Mouse (Mus musculus) heart, embryonic 11.5 days (tissue): ENCODE results near the gene Ift20. TPM values are rescaled to one million over a fixed set of nuclear protein-coding genes. Genes with fewer than 3 reads are reported as not detected.

ENCODE experiments used
- ATAC-seq: fragments of 200-750 bp; cut with Nextera tagmentation; replicated peaks from 2 replicates; pipeline ENCODE4 v1.8.0; 2017; ENCODE audit warnings: moderate library complexity; ENCODE audit not compliant: insufficient number of reproducible peaks, low FRiP score, low TSS enrichment
- H3K27ac ChIP-seq: fragments of 300-500 bp; sonication (generic); 2 replicates; pipeline ENCODE4 v1.5.1; 2014; ENCODE audit warnings: mild to moderate bottlenecking, low read depth, low read length
- H3K27me3 ChIP-seq: fragments of 300-500 bp; sonication (generic); 2 replicates; pipeline ENCODE4 v1.6.1; 2014; ENCODE audit warnings: mild to moderate bottlenecking, low read length, mixed read lengths; ENCODE audit not compliant: control insufficient read depth, insufficient read depth
- H3K36me3 ChIP-seq: fragments of 300-500 bp; sonication (generic); 2 replicates; pipeline ENCODE4 v1.6.1; 2014; ENCODE audit warnings: mild to moderate bottlenecking, low read length, moderate library complexity, mixed read lengths; ENCODE audit not compliant: control insufficient read depth, insufficient read depth
- H3K4me1 ChIP-seq: fragments of 300-500 bp; sonication (generic); 2 replicates; pipeline ENCODE4 v1.6.1; 2014; ENCODE audit warnings: low read length; ENCODE audit not compliant: control insufficient read depth, insufficient read depth
- H3K4me2 ChIP-seq: fragments of 300-500 bp; sonication (generic); 2 replicates; pipeline ENCODE4 v1.6.1; 2014; ENCODE audit warnings: mild to moderate bottlenecking, moderate library complexity
- H3K4me3 ChIP-seq: fragments of 300-500 bp; sonication (generic); 2 replicates; pipeline ENCODE4 v1.5.1; 2014; ENCODE audit warnings: low read depth, low read length
- H3K9ac ChIP-seq: fragments of 300-500 bp; sonication (generic); 2 replicates; pipeline ENCODE4 v1.6.1; 2014; ENCODE audit warnings: mild to moderate bottlenecking, low read depth, low read length, moderate library complexity
- H3K9me3 ChIP-seq: fragments of 300-500 bp; sonication (generic); replicated peaks from 2 replicates; pipeline ENCODE4 v1.6.1; 2016; ENCODE audit warnings: low read length; ENCODE audit not compliant: control insufficient read depth
- WGBS: fragments of 180-500 bp; shearing (Covaris S2); extraction: QIAGEN DNeasy Blood & Tissue Kit; methylation state at CpG from one replicate; pipeline ENCODE4 v1.1.7; 2014; ENCODE audit not compliant: insufficient replicate concordance; 5-methylcytosine and 5-hydroxymethylcytosine counted together
- polyA plus RNA-seq: library from polyadenylated mRNA; unstranded; fragments of >200 nt; fragmentation: Nextera tagmentation; extraction: Ambion mirVana; gene quantifications from 2 replicates; pipeline ENCODE4 v1.2.1, GENCODE M21; 2014

Gene Ift20
- polyA plus RNA-seq, 1 experiment from 2014 or later: 107 TPM

DNA sequence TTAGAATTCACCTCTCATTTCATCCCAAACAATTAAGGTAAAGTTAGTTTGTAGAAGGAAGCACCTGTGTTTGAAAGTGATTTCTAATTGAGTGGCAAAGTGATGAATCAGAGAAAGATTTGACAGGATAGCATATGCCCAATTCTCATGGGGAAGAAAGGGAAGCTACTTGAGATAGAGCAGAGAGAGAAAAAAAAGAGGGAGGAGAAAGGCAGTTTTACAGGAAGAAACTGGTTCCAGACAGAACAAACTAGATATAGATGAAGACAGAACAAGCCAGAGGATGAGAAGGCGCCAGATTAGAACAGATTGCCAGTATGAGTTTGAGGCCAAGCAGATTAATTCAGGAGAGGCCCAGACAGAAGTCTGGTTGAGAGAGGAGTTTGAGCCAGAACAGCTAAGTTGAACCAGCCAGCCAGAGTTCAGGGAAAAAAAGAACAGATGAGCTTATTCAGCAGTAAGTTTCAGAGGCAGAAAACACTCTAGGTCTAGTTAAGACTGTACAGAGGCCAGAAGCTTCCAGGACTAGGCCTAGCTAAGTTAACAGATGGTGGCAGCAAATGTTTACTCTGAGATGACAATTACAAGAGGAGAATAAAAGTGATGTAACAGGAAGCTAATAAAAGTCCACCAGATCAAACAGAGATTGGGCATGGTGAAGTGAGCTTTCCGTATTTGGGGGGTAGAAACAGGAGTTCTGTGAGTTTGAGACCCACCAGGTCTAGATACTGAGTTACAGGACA, 11.7 kb downstream of the Ift20 start:
- Histone ChIP-seq H3K36me3 (peaks cover 9% of the 10 kb centered on the region; the same call in 1 of the 2 replicates), H3K4me2 (no peak overlapping the region), H3K4me1 (peaks cover 15% of the 10 kb centered on the region), H3K27me3 (no peaks in the 10 kb centered on the region), H3K9me3 (no peaks in the 10 kb centered on the region), H3K27ac (no peak overlapping the region), H3K4me3 (no peak overlapping the region), H3K9ac (no peak overlapping the region)
- 83% methylated on average over 2 of the region's 2 CpGs for WGBS
- no peak for ATAC-seq

DNA sequence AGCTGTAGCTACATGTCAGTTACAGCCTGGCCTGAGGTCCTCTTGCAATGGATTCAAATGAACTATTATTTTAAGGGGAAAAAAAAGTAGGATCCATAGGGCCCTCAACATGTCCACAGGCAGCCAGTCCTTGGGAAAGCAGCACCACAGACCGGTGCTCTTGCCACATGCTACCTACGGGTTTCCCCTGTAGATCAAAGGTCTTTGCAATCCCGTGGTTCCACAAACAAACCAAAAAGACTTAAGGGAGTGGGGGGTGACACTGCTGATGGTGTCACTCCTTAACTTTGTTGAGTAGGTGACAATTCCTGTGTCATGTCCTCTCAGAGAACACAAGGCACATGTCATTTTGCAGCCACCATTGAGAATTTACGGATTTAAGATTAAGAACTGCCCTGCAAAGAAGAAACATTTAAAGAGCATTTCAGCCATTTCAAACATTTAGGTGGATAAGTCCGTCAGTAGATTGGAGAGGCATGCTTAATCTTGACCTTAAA, 13.4 kb downstream of the Ift20 start:
- Histone ChIP-seq H3K4me2 (peak overlapping the region; percentile 83), H3K27ac (no peak overlapping the region), H3K36me3 (no peaks in the 10 kb centered on the region), H3K4me3 (peak overlapping the region; percentile 74), H3K27me3 (no peaks in the 10 kb centered on the region), H3K9me3 (no peaks in the 10 kb centered on the region), H3K4me1 (peaks cover 15% of the 10 kb centered on the region), H3K9ac (peak overlapping the region; percentile 78)
- ATAC-seq: no peak
- WGBS: 4% methylated on average over 5 of the region's 5 CpGs

DNA sequence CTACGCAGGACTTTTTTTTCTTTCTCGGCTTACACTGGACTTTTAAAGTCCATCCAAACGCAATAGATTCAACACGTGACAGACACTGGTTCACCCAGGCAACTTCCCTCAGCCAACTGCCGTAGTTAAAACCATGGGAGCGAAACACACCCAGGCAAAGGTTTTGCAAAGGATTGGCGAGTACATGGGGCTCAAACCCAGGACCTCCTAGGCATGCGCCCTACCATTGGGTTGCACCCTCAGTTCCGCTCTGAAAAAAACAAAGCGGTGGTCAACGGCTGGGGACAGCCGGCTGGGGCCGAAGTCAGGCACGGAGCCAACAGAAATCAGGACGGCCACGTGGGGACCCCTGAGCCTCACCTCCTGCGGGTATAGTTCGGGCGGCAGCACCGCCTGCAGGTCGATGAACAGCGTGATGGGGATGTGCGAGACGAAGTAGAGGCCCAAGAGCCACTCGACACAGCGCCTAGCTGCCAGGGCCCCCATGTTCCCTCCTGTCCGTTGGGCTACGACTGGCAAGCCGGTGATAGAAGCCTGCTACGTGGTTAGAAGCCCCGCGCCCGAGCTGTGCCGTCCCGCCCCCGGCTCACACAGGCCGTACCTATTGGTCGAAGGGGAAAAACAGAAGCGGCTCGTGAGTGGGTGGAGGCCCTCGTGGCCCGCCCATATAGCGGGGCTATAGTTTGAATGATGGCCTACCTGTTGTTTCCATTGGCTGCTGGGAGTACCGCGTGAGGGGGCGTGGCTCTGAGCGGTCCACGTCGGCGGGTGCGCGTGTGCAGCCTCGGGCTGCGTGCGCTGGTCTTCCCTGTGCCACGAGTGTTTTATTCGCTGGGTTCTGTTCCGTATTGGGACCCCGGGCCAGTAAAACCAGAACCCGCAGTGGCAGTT, 14.3 kb downstream of the Ift20 start, which contains the start of gene Tmem97:
Gene Tmem97, minus strand, starts transcription at position 610 of the 891 bp plus-strand sequence.
- peak within 1 kb of the TSS; percentile 78 for H3K9ac ChIP-seq
- H3K4me3 ChIP-seq: peak within 1 kb of the TSS; percentile 74
- no peaks in the 10 kb centered on the region for H3K36me3 ChIP-seq
- under 1% methylated on average over 54 of the region's 60 CpGs for WGBS
- H3K4me1 ChIP-seq: peaks cover 17% of the 10 kb centered on the region
- H3K4me2 ChIP-seq: peak within 1 kb of the TSS; percentile 83
- H3K9me3 ChIP-seq: no peaks in the 10 kb centered on the region
- peak; percentile 98 for ATAC-seq
- peak within 1 kb of the TSS; percentile 71 for H3K27ac ChIP-seq
- H3K27me3 ChIP-seq: no peaks in the 10 kb centered on the region

DNA sequence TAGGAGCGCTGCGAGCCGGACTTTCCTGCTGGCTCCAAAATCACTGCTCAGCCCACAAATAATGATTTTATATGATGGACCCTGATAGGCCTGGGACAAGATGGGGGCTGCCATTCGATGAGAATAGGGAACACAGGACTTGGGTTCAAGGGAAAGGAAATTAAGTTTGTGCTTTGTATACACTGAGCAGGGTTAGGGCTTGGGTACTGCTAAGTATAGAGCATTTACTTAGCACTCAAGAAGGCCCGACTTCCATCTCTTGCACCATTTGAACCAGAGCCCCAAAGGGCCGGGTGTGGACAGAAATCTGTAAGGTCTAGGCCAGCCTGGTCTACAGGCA, 14.9 kb downstream of the Ift20 start:
- ATAC-seq: 0 out of 2 replicates have a peak, but pooled peaks have one; percentile 9
- Histone ChIP-seq H3K27me3 (no peaks in the 10 kb centered on the region), H3K4me2 (peak overlapping the region; percentile 83), H3K4me3 (peak overlapping the region; percentile 74), H3K4me1 (peaks cover 23% of the 10 kb centered on the region), H3K9me3 (no peaks in the 10 kb centered on the region), H3K9ac (peak overlapping the region; percentile 78), H3K27ac (peak overlapping the region; percentile 54; the same call in 1 of the 2 replicates), H3K36me3 (no peaks in the 10 kb centered on the region)
- WGBS: 32% methylated on average over 6 of the region's 6 CpGs

DNA sequence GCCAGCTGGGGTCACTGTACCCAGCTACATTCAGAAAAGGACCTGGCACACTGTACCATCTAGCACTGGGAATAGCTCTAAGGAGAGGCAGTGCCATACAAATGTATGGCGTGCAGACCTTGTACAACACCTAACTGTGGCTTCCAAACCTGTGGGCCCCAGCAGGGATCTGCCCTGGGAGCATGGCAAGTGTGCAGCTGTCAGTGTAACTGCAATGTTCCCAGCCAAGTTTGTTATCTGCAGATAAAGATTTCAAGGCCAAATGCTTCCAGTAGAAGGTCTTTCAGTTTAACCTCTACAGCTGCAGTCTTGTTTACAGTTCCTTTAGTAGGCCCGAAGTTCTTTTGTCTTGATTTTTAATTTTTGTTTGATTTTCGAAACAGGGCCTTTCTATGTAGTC, 19.5 kb downstream of the Ift20 start:
- Histone ChIP-seq H3K4me1 (peaks cover 12% of the 10 kb centered on the region), H3K9ac (no peak overlapping the region; the same call in 1 of the 2 replicates), H3K27me3 (no peaks in the 10 kb centered on the region), H3K36me3 (no peaks in the 10 kb centered on the region), H3K9me3 (no peaks in the 10 kb centered on the region), H3K27ac (peak overlapping the region; percentile 60), H3K4me3 (no peak overlapping the region), H3K4me2 (no peak overlapping the region)
- WGBS: 68% methylated on average over 3 of the region's 3 CpGs
- ATAC-seq: no peak

DNA sequence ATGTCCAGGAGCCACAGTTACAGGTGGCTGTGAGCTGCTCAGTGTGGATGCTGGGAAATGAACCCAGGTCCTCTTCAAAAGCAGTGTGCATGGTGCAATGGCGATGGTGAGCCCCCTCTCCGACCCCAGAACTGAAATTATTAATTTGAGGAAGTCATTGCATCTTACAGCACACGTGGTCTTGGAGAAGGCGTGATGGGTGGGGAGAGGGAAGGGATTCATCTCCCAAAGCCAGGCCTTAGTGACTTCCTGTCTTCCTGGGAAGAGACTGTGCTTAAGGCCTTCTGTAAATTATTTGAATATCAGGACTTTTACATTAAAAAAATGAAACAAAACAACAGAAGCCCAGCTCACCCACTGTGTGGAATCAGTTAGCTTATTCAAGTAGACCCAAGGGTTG, 19.9 kb downstream of the Ift20 start:
- Histone ChIP-seq H3K27ac (peak overlapping the region; percentile 60; the same call in 1 of the 2 replicates), H3K9me3 (no peaks in the 10 kb centered on the region), H3K4me3 (no peak overlapping the region), H3K9ac (no peak overlapping the region; the same call in 1 of the 2 replicates), H3K4me1 (peaks cover 11% of the 10 kb centered on the region), H3K36me3 (no peaks in the 10 kb centered on the region), H3K27me3 (no peaks in the 10 kb centered on the region), H3K4me2 (no peak overlapping the region)
- ATAC-seq: no peak
- 75% methylated on average over 4 of the region's 4 CpGs for WGBS

DNA sequence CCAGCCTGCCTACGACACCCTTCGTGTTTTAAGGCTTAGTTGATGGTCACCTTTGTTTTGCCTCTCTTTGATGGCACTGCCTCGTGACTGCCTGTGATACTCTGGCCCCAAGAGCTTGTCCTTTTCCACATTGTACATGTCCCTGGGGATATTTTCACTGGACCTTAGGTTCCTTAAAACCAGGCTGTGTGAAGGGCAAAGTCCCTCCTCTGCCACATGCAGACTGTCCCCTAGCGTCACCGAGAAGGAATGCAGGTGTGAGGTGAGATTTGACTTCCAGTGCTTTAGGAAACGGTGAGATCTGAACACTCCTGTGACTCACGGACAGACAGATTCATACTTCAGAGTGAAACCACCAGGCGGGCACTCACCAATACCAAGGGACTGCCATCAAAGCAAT, 21.1 kb downstream of the Ift20 start:
- WGBS: 56% methylated on average over 8 of the region's 8 CpGs
- peaks cover 9% of the 10 kb centered on the region for H3K4me1 ChIP-seq
- no peaks in the 10 kb centered on the region for H3K36me3 ChIP-seq
- no peaks in the 10 kb centered on the region for H3K9me3 ChIP-seq
- H3K4me2 ChIP-seq: no peak overlapping the region
- H3K9ac ChIP-seq: no peak overlapping the region
- no peaks in the 10 kb centered on the region for H3K27me3 ChIP-seq
- no peak overlapping the region for H3K4me3 ChIP-seq
- no peak overlapping the region for H3K27ac ChIP-seq
- ATAC-seq: no peak

DNA sequence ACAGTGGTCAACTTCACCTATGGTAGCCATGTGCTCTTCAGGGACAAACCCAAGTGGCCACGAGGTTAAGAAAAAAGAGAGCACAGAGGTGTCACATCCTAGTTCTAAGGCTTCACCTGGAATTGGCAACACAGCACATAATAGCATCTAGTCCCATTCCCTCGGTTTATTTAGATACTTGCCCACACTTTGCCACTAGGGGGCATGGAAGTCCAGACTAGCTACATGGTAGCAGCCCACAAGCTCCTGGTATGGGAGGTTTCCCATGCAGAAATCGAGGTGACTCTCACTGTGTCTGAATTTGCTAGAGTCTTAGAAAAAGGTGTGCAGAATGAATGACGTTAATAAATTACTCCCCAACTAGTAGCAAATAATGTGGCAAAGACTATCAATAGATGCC, 24.3 kb downstream of the Ift20 start:
- H3K4me1 ChIP-seq: peaks cover 6% of the 10 kb centered on the region
- WGBS: 15% methylated on average over 4 of the region's 4 CpGs
- H3K9ac ChIP-seq: no peak overlapping the region

More for the DNA sequence above, 24.3 kb downstream of the Ift20 start:
- Histone ChIP-seq H3K27me3 (no peaks in the 10 kb centered on the region), H3K4me3 (no peak overlapping the region), H3K4me2 (no peak overlapping the region), H3K36me3 (peaks cover under 1% of the 10 kb centered on the region; the same call in 1 of the 2 replicates), H3K27ac (no peak overlapping the region), H3K9me3 (no peaks in the 10 kb centered on the region)
- ATAC-seq: no peak
